Mouse (Mus musculus) thymus, adult 2 months (tissue): ENCODE data around the gene Olfr464.

Experiments used
- CTCF ChIP-seq: fragments of 200-500 bp; IDR thresholded peaks from 2 replicates; pipeline ENCODE4 v1.5.1; 2012; ENCODE audit warnings: mild to moderate bottlenecking, control low read depth, low read length, moderate library complexity, borderline replicate concordance; ENCODE audit not compliant: control insufficient read depth, poor library complexity, insufficient read depth; ENCODE audit errors: extremely low read depth
- POLR2A ChIP-seq: fragments of 200-500 bp; IDR thresholded peaks from 2 replicates; pipeline ENCODE4 v1.6.1; 2012; ENCODE audit warnings: mild to moderate bottlenecking, low read length, control low read depth, moderate library complexity; ENCODE audit not compliant: control insufficient read depth, poor library complexity, insufficient read depth; ENCODE audit errors: extremely low read depth

- TF ChIP-seq POLR2A, result no peak
- TF ChIP-seq CTCF, result no peak
These were observed 9.6 kb upstream of the Olfr464 start for GRCm38 (mm10) chr11:87930348-87930747.
